Mouse (Mus musculus) kidney, postnatal 0 days (tissue): ENCODE data around the gene Tnk2. TPM values are rescaled to one million over a fixed set of nuclear protein-coding genes. Genes with fewer than 3 reads are reported as not detected.
A peak's percentile ranks its signal among the peaks of the same experiment; 100 is the strongest.

Experiments used
- ATAC-seq: fragments of 200-750 bp; cut with Nextera tagmentation; replicated peaks from 2 replicates; pipeline ENCODE4 v1.8.0; 2017; ENCODE audit warnings: low read depth, moderate number of reproducible peaks, moderate TSS enrichment, moderate library complexity; ENCODE audit not compliant: low FRiP score
- DNase-seq: peaks from one replicate; pipeline ENCODE4 v3.0.0-alpha.2; 2016; ENCODE audit warnings: low spot score
- H3K27ac ChIP-seq: fragments of 300-500 bp; sonication (generic); 2 replicates; pipeline ENCODE4 v1.5.1; 2014; ENCODE audit warnings: mild to moderate bottlenecking
- H3K27me3 ChIP-seq: fragments of 300-500 bp; sonication (generic); 2 replicates; pipeline ENCODE4 v1.6.1; 2014; ENCODE audit warnings: low read length, mixed read lengths; ENCODE audit not compliant: insufficient read depth
- H3K36me3 ChIP-seq: fragments of 300-500 bp; sonication (generic); 2 replicates; pipeline ENCODE4 v1.6.1; 2014; ENCODE audit warnings: low read length, mixed read lengths; ENCODE audit not compliant: insufficient read depth
- H3K4me1 ChIP-seq: fragments of 300-500 bp; sonication (generic); replicated peaks from 2 replicates; pipeline ENCODE4 v1.6.1; 2014; ENCODE audit warnings: antibody characterized with exemption, low read length, mixed read lengths; ENCODE audit not compliant: insufficient read depth
- H3K4me2 ChIP-seq: fragments of 300-500 bp; sonication (generic); 2 replicates; pipeline ENCODE4 v1.6.1; 2014; ENCODE audit warnings: mild to moderate bottlenecking, low read length, moderate library complexity, mixed read lengths
- H3K4me3 ChIP-seq: fragments of 300-500 bp; sonication (generic); replicated peaks from 2 replicates; pipeline ENCODE4 v1.5.1; 2014; ENCODE audit warnings: low read depth, low read length
- H3K9ac ChIP-seq: fragments of 300-500 bp; sonication (generic); 2 replicates; pipeline ENCODE4 v1.6.1; 2014; ENCODE audit warnings: low read depth, low read length
- H3K9me3 ChIP-seq: fragments of 300-500 bp; sonication (generic); replicated peaks from 2 replicates; pipeline ENCODE4 v1.6.1; 2016; ENCODE audit warnings: low read length, inconsistent platforms, mixed read lengths
- CTCF ChIP-seq: IDR thresholded peaks from 2 replicates; pipeline ENCODE4 v1.5.1; 2016; ENCODE audit warnings: antibody characterized with exemption, low read depth, mild to moderate bottlenecking, moderate library complexity
- WGBS: fragments of 180-500 bp; shearing (Covaris S2); extraction: QIAGEN DNeasy Blood & Tissue Kit; methylation state at CpG from one replicate; pipeline ENCODE4 v1.1.7; 2014; 5-methylcytosine and 5-hydroxymethylcytosine counted together
- polyA plus RNA-seq: library from polyadenylated mRNA; unstranded; fragments of >200 nt; fragmentation: Nextera tagmentation; extraction: Ambion mirVana; gene quantifications from 2 replicates; pipeline ENCODE4 v1.2.1, GENCODE M21; 2015

Gene Tnk2
- polyA plus RNA-seq, 1 experiment from 2014 or later = 8.4 TPM

DNA sequence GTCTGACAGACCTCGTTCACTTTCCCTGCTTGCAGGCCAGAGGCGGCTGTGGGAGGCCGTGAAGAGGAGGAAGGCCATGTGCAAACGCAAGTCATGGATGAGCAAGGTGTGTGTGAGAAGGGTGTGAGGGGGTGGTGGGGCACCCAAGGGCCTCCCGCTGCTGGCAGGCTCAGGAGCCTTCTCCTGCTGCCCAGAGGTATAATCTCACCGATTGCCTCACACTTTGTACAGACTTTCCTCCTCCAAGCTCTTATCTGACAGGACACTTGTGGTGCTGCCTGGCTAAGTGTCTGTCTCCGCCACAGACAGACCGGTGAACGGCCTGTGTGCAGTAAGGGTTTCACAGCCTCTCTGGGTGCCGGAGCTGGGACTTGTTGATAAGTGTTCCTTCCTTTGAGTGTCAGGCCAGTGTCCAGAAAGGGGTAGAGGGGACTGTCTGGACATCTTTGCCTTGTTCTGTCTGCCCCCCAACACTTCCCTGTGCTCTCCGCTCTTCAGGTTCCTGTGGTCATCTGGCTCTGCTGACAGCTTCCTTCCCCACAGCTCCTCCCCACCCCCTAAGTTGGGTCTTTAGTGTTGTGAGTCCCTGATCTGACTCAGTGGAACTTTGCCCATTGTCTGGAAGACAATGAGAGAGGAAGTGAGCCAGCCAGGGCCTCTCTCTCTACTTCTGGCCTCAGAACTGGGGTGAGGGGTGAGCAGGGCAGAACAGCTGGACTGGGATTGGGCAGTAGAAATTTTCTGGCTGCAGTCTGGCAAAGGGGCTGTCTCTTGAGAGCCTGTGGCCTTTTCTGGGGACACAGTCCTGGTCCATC lies 22.4 kb downstream of the Tnk2 start:
- Histone ChIP-seq H3K9ac (no peak overlapping the region), H3K27ac (peak overlapping the region; percentile 76), H3K9me3 (no peaks in the 10 kb centered on the region), H3K4me1 (peaks cover 10% of the 10 kb centered on the region; the same call in 1 of the 2 replicates), H3K4me3 (no peak overlapping the region), H3K4me2 (no peak overlapping the region), H3K36me3 (peaks cover 4% of the 10 kb centered on the region), H3K27me3 (no peaks in the 10 kb centered on the region)
- 59% methylated on average over 11 of the region's 11 CpGs for WGBS
- DNase-seq (peak; percentile 63), ATAC-seq (no peak)
- TF ChIP-seq CTCF = no peak

DNA sequence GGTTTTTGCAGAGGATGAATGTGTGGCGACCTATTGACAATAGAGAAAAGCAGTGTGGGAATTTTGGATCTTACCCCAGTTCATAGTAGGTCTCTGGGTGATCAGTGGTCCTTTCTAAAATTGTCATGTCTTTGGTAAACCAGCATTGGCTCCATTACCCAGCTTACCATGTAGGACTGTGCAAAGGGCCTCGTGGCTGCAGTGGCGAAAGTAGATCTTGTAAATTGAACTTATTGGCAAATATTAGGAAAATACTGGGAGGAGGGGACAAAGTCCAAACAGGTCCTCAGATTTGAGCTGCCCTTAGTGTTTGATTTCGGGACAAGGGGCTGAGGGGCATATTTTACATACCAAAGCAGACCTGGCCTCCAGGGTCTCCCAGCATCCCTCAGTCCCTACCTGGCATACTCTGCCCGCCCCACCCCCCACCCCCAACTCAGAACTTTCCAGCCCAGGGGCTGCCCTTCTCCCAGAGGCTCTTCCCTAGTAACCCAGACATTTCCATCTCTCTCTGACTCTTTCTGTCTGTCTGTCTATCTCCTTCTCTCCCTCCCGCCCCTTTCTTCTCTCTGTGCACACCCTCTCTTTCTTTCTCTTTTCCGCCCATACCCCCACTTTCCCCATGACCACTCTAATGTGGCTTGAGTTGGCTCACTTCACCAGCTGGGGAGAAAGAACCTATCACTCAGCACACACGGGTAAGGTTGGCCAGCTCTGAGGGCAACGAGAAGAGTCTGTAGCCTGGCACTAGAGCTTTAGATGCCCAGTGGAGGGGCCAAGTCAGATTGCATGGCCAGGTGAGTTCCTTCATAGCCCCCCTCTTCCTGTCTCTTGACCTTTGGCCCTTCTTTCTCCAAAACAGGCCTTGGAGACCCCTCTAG lies 23.2 kb downstream of the Tnk2 start:
- no peak overlapping the region for H3K9ac ChIP-seq
- TF ChIP-seq CTCF = no peak

DNA sequence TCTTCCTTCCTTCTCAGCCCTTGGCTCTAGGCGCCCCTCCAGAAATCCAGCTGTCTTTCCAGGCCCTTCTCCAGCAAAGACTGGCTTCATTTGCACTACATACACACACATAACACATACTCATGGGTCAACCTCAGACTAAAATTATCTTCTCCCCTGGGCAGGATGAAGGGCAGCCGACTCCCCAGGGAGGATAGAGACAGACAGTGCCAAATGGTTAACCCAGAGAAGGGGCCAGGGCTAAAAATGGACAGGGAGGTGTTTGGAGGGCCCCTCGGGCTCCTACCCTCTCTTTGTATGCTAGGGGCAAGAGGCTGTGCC lies 23.8 kb downstream of the Tnk2 start:
- Histone ChIP-seq H3K9ac (no peak overlapping the region), H3K27ac (no peak overlapping the region), H3K9me3 (no peaks in the 10 kb centered on the region), H3K4me3 (no peak overlapping the region), H3K4me2 (no peak overlapping the region), H3K27me3 (no peaks in the 10 kb centered on the region), H3K4me1 (no peaks in the 10 kb centered on the region; the same call in 1 of the 2 replicates), H3K36me3 (peaks cover 12% of the 10 kb centered on the region)
- WGBS = 55% methylated on average over 3 of the region's 3 CpGs
- DNase-seq (no peak), ATAC-seq (no peak)
- TF ChIP-seq CTCF = no peak

More for the DNA sequence above, 23.2 kb downstream of the Tnk2 start:
- Histone ChIP-seq H3K4me2 (no peak overlapping the region), H3K27me3 (no peaks in the 10 kb centered on the region), H3K27ac (peak overlapping the region; percentile 76; the same call in 1 of the 2 replicates), H3K4me3 (no peak overlapping the region), H3K9me3 (no peaks in the 10 kb centered on the region), H3K36me3 (peaks cover 12% of the 10 kb centered on the region), H3K4me1 (peaks cover 4% of the 10 kb centered on the region; the same call in 1 of the 2 replicates)
- no peak for ATAC-seq
- DNase-seq = no peak
- WGBS = 77% methylated on average over 9 of the region's 9 CpGs

DNA sequence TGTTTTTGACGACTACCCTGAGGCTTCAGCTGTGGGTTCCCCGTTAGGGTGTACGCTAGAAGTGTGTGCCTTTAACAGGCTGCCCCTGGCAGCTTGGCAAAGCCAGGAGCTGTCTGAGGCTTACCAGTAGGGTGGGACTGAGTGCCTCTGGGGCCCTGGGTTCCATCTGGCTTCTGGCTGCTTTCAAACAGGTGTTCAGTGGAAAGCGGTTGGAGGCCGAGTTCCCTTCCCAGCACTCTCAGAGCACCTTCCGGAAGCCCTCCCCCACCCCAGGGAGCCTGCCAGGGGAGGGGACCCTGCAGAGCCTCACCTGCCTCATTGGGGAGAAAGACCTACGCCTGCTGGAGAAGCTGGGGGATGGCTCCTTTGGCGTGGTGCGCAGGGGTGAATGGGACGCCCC lies 24.4 kb downstream of the Tnk2 start:
- Histone ChIP-seq H3K4me2 (no peak overlapping the region), H3K9ac (no peak overlapping the region), H3K36me3 (peaks cover 12% of the 10 kb centered on the region), H3K4me1 (no peaks in the 10 kb centered on the region; the same call in 1 of the 2 replicates), H3K4me3 (no peak overlapping the region), H3K27me3 (no peaks in the 10 kb centered on the region), H3K27ac (no peak overlapping the region), H3K9me3 (no peaks in the 10 kb centered on the region)
- ATAC-seq (no peak), DNase-seq (no peak)
- WGBS = 77% methylated on average over 10 of the region's 10 CpGs
- TF ChIP-seq CTCF = no peak

DNA sequence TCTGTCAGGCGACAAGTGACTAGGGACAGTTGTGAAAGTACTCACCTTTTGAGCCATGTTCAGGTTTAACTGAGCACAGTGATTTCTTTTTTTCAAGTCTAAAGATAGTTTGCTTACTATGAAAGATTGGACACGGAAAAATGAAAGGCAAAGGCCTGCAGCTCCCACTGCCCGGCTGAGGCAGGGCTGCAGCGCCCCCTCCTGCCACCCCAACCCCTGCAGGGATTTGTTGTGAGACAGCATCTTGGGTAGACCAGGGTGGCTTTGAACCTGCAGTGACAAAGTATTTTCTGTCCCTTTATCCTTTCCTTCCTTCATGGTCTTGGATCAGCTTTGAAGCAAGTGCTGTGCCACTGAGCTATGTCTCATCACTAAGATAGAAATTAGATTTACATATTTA lies 24.8 kb downstream of the Tnk2 start:
- H3K4me2 ChIP-seq = no peak overlapping the region
- DNase-seq (no peak), ATAC-seq (no peak)
- no peak overlapping the region for H3K4me3 ChIP-seq
- H3K4me1 ChIP-seq = no peaks in the 10 kb centered on the region; the same call in 1 of the 2 replicates
- no peak overlapping the region for H3K27ac ChIP-seq
- WGBS = 79% methylated on average over 4 of the region's 4 CpGs
- H3K9ac ChIP-seq = no peak overlapping the region
- no peaks in the 10 kb centered on the region for H3K9me3 ChIP-seq
- H3K36me3 ChIP-seq = peaks cover 12% of the 10 kb centered on the region
- no peaks in the 10 kb centered on the region for H3K27me3 ChIP-seq
- peak; percentile 39; the same call in 1 of the 2 replicates for TF ChIP-seq CTCF

DNA sequence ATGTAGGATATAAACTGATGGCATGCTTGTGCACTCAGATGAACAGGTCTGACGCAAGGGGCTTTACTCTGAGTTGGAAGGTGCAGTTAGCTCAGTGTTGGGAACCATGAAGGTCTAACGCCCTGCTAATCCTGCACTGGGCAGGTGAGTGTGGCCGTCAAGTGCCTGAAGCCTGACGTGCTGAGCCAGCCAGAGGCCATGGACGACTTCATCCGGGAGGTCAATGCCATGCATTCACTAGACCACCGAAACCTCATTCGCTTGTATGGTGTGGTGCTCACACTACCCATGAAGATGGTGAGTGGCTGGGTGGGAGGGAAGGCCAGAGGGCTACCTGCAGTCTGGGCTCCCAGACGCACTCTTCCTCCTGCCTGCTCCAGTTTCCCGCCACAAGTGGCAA lies 25.6 kb downstream of the Tnk2 start:
- H3K36me3 ChIP-seq = peaks cover 18% of the 10 kb centered on the region

More for the DNA sequence above, 25.6 kb downstream of the Tnk2 start:
- no peak overlapping the region for H3K4me3 ChIP-seq
- H3K9me3 ChIP-seq = no peaks in the 10 kb centered on the region
- no peaks in the 10 kb centered on the region for H3K27me3 ChIP-seq
- no peak overlapping the region for H3K27ac ChIP-seq
- no peaks in the 10 kb centered on the region; the same call in 1 of the 2 replicates for H3K4me1 ChIP-seq
- ATAC-seq = no peak
- no peak for DNase-seq
- H3K9ac ChIP-seq = no peak overlapping the region
- H3K4me2 ChIP-seq = no peak overlapping the region
- no peak for TF ChIP-seq CTCF
- 87% methylated on average over 10 of the region's 10 CpGs for WGBS
